Mouse (Mus musculus) CD8-positive naive resting alpha-beta T cell, adult 57 days (primary cell): ENCODE results near the gene Ube2c. TPM values are rescaled to one million over a fixed set of nuclear protein-coding genes. Genes with fewer than 3 reads are reported as not detected.

Experiments
- total RNA-seq: library from RNA; stranded (reverse); gene quantifications from one replicate; pipeline ENCODE4 v1.2.4, GENCODE M21; 2023

Ube2c gene
- total RNA-seq = not detected

DNA sequence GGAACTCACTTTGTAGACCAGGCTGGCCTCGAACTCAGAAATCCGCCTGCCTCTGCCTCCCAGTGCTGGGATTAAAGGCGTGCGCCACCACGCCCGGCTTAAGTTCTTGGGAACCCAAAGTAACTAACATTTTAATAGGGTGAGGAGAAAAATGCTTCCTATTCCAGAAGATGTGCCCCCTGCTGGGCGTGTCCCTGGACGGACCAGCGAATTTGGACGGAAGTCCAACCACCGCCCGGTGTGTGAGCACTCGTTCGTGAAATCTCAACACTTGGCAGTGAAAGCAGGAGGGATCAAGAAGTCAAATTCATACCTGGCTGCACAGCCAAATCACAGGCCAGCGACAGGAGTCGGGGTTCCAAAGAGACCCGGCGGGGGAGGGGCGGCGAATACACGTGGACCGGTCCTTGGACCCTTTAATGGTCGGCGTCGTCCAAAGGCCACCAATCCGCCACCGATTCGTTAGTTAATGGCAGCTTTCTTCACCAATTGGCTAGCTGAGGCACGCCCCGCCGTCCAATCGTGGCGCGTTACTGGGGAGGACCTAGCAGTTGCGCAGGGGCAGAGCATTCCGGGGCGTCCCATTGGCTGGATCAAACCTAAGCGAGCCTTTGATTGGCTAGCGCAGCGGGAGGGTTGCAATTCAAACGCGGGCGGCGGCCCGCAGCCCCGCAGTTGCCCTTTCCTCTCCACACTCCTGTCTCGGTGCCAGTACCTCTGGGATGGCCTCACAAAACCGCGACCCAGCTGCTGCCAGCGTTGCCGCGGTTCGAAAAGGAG is at the start of gene Ube2c:
TSS of gene Ube2c (plus strand) at position 641 of the 780 bp plus-strand sequence.

DNA sequence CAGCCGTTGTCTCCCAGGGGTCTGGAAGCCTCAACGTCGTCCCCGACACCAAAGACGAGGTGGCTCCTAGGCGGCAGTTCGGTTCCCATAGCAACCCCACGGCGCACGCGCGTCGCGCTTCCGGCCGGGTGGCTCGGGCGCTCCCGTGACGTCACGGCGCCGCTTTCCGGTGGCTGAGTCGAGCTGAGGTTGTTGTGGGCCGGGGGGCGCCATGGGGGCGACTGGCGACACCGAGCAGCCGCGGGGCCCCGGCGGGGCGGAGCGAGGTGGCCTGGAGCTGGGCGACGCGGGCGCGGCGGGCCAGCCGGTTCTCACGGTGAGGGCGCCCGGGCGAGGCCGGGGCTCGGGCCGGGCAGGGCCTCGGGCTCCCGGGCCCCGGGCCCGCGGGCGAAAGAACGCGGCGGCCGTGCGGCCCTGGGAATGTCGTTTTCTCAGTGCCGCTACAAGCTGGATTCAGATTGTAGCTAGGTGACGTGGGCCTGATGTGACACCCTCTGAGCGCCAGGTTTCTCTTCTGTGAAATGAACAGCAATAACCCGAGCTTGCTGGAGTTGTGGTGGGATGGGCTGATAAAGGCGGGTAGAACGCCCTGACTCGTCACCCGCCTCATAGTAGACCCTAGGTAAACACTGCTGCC is 23.7 kb upstream of the Ube2c start, which contains the start of the genes Wfdc3 and Dnttip1:
TSS of gene Wfdc3 (minus strand) at position 89 of the 637 bp plus-strand sequence.
TSS of gene Dnttip1 (plus strand) at position 141 of the 637 bp plus-strand sequence.

DNA sequence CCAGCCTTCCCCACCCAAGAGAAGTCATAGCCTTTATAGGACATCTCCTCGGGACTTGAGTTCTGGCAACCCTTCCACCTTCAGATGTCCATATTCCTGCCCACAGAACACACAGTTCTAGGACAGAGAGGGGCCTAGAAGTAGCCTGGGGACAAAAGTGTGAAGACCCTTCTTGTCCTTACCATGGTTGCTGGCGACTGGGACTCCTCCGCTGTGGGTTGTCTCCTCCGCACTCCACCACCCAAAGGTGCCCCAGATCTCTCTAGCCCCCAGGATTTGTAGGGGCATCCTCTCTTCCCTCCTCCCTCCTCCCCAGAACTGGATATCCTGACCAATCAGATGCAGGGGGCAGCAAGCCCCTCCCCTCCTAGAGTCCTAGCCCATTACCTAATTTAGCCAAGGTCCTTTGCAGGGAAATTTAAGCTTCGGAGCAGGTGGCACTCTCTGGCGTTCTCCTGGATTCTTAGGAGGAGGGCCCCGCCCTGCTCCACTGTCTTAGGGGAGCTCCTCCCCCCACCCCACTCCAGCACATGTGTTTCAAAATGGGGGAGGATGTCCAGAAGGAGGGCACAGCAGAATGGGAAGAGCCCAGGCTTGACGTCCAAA is 9.9 kb downstream of the Ube2c start, which contains the start of gene Tnnc2:
TSS of gene Tnnc2 (minus strand) at position 487 of the 606 bp plus-strand sequence.

DNA sequence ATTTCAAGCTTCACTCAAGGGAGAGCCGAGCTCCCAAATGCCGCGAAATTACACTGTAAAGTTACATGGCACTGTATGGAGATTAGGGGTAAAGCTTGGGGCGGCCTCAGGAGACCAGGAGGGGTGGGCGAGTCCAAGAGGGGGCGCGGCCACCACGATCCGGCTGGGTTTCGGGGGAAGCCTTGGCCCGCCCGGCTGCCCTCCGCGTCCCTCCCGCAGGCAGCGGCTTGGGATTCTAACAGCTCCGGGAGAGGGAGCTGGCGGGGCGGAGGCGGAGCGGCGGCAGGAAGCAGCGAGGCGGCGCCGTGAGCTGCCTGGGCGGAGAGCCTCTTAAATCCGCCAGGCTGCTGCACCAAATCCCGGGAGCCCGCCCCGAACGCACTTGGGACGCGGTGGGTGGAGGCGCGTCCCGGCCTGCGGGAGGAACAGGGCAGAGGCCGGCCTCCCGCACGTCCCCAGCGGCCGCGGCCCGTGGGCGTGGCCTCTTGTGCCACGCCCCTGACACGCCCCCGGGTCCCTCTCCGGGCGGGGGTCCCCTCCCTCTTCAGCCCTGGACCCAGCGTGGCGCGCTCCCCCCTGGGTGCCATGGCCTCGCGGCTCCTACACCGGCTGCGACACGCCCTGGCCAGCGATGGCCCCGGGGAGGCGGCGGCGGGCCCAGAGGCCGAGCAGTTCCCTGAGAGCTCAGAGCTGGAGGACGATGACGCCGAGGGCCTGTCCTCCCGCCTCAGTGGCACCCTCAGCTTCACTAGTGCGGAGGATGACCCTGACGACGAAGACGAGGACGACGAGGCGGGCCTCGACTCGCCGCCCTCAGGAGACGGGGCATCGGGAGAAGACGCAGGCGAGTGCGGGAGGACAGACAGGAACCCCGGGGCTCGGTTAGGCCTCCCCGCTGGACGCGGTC is 16.0 kb downstream of the Ube2c start, which contains the start of gene Snx21:
TSS of gene Snx21 (plus strand) at position 343 of the 907 bp plus-strand sequence.

DNA sequence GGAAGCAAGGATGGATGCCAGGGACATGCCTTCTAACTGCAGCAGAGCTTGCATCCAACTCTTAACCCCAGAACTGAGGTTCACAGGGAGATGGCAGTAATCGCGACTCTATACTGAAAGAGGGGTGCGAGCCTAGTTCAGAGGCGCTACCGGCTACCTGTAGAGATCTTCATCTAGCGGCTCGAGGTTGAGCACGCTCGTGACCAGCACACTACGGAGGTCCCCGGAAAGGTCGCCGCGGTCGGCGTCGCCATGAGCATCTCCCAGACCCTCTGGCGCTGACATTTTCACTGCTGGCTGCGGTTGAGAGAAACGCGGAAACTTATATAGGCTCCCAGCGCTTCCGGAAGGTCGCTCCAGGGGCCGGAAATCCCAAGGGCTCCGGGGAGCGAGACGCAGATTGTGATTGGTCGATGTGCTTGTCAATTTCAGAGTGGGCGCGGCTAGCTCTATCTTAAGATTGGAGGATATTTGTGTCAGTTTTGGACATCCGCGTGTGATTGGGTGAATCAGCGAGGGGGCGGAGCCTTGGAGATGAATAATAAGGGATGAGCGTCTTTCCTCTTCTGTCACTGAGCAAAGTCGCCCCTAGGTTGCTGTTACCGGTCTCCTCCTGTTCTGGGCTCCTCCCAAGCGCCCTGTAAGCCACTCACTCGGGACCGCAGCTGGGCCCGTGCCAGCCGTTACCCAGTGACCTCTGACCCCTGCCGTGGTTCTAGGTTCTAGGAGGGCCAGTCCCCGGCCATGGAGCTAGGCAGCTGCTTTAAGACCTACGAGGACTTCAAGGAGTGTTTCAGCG is 35.0 kb downstream of the Ube2c start, which contains the start of the genes Acot8 and Zswim3:
TSS of gene Acot8 (minus strand) at position 350 of the 799 bp plus-strand sequence.
TSS of gene Zswim3 (plus strand) at position 566 of the 799 bp plus-strand sequence.

DNA sequence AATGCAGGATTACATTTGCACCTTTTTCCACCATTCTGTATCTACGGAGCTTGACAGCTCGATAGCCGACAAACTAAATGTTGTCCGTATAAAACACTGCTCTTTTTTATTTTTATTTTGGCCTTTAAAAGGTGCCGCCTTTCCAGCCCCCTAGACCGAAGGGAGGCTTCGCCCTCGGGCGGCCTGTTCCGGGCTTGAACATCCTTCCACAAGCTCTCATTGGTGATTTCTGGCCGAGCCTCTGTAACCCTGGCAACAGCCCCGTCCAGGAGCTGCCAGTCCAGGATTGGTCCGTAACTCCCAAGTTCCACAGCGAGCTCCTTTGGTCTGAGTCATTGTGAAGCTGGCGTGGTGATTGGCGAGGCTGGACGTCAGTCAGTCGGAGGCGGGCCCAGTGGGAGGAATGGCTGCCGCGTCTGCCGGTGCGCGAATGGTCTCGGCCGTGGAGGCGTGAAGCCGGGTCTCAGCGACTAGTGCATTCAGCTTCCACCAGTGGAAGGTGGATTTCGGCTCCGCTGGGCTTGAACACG is 53.0 kb downstream of the Ube2c start, which contains the start of gene Zswim1:
TSS of gene Zswim1 (plus strand) at position 51 of the 530 bp plus-strand sequence.

Other genes with a start within 250 kb of the Ube2c start
- gene Wfdc2, start 207.5 kb upstream of the Ube2c start, total RNA-seq = not detected
- gene Spint3, start 196.4 kb upstream of the Ube2c start, total RNA-seq = not detected
- not detected for gene Wfdc6a, start 184.5 kb upstream of the Ube2c start, total RNA-seq
- gene Eppin, start 176.3 kb upstream of the Ube2c start, total RNA-seq = not detected
- gene Wfdc6b, start 156.4 kb upstream of the Ube2c start, total RNA-seq = not detected
- not detected for gene Wfdc8, start 156.3 kb upstream of the Ube2c start, total RNA-seq
- gene Wfdc16, start 131.1 kb upstream of the Ube2c start, total RNA-seq = not detected
- not detected for gene Wfdc10, start 113.9 kb upstream of the Ube2c start, total RNA-seq
- not detected for gene Wfdc9, start 113.3 kb upstream of the Ube2c start, total RNA-seq
- gene Wfdc11, start 95.8 kb upstream of the Ube2c start, total RNA-seq = not detected
- gene Wfdc13, start 84.8 kb upstream of the Ube2c start, total RNA-seq = not detected
- gene Spint4, start 71.4 kb upstream of the Ube2c start, total RNA-seq = not detected
- gene Spint5, start 54.6 kb upstream of the Ube2c start, total RNA-seq = not detected
- not detected for gene Wfdc3, start 24.0 kb upstream of the Ube2c start, total RNA-seq
- gene Dnttip1, start 23.9 kb upstream of the Ube2c start, total RNA-seq = 43.0 TPM
- not detected for gene Tnnc2, start 10.1 kb downstream of the Ube2c start, total RNA-seq
- gene Snx21, start 15.9 kb downstream of the Ube2c start, total RNA-seq = 0.70 TPM
- 60.3 TPM for gene Acot8, start 35.0 kb downstream of the Ube2c start, total RNA-seq
- 3.5 TPM for gene Zswim3, start 35.2 kb downstream of the Ube2c start, total RNA-seq
- gene Zswim1, start 52.8 kb downstream of the Ube2c start, total RNA-seq = 7.7 TPM
- gene Spata25, start 58.6 kb downstream of the Ube2c start, total RNA-seq = not detected
- 133 TPM for gene Ctsa, start 63.0 kb downstream of the Ube2c start, total RNA-seq
- 1.7 TPM for gene Neurl2, start 63.6 kb downstream of the Ube2c start, total RNA-seq
- gene Pltp, start 87.8 kb downstream of the Ube2c start, total RNA-seq = 5.5 TPM
- 117 TPM for gene Pcif1, start 109.4 kb downstream of the Ube2c start, total RNA-seq
- gene Zfp335, start 141.9 kb downstream of the Ube2c start, total RNA-seq = 54.1 TPM
- 1.3 TPM for gene Mmp9, start 170.9 kb downstream of the Ube2c start, total RNA-seq
- gene Slc12a5, start 190.9 kb downstream of the Ube2c start, total RNA-seq = 0.46 TPM